Mouse (Mus musculus) kidney, embryonic 16.5 days (tissue): ENCODE measurements around the gene Abcc4. TPM values are rescaled to one million over a fixed set of nuclear protein-coding genes. Genes with fewer than 3 reads are reported as not detected.
A peak's percentile ranks its signal among the peaks of the same experiment; 100 is the strongest.

Experiments
- ATAC-seq: fragments of 200-750 bp; cut with Nextera tagmentation; 2 replicates; pipeline ENCODE4 v1.8.0; 2017; ENCODE audit warnings: moderate TSS enrichment; ENCODE audit not compliant: low FRiP score, low TSS enrichment
- H3K27ac ChIP-seq: fragments of 300-500 bp; sonication (generic); 2 replicates; pipeline ENCODE4 v1.5.1; 2014; ENCODE audit warnings: low read length
- H3K27me3 ChIP-seq: fragments of 300-500 bp; sonication (generic); 2 replicates; pipeline ENCODE4 v1.6.1; 2014; ENCODE audit warnings: low read length, control low read depth, mixed read lengths; ENCODE audit not compliant: insufficient read depth
- H3K36me3 ChIP-seq: fragments of 300-500 bp; sonication (generic); 2 replicates; pipeline ENCODE4 v1.6.1; 2014; ENCODE audit warnings: low read length, control low read depth, mixed read lengths; ENCODE audit not compliant: insufficient read depth
- H3K4me1 ChIP-seq: fragments of 300-500 bp; sonication (generic); 2 replicates; pipeline ENCODE4 v1.6.1; 2014; ENCODE audit warnings: low read length, control low read depth, mixed read lengths; ENCODE audit not compliant: insufficient read depth
- H3K4me2 ChIP-seq: fragments of 300-500 bp; sonication (generic); replicated peaks from 2 replicates; pipeline ENCODE4 v1.6.1; 2014; ENCODE audit warnings: low read depth, low read length
- H3K4me3 ChIP-seq: fragments of 300-500 bp; sonication (generic); 2 replicates; pipeline ENCODE4 v1.5.1; 2014; ENCODE audit warnings: mild to moderate bottlenecking, low read length
- H3K9ac ChIP-seq: fragments of 300-500 bp; sonication (generic); replicated peaks from 2 replicates; pipeline ENCODE4 v1.6.1; 2014; ENCODE audit warnings: low read length
- H3K9me3 ChIP-seq: fragments of 300-500 bp; sonication (generic); 2 replicates; pipeline ENCODE4 v1.6.1; 2016; ENCODE audit warnings: low read length, control low read depth
- WGBS: fragments of 180-500 bp; shearing (Covaris S2); extraction: QIAGEN DNeasy Blood & Tissue Kit; methylation state at CpG from one replicate; pipeline ENCODE4 v1.1.7; 2014; 5-methylcytosine and 5-hydroxymethylcytosine counted together
- polyA plus RNA-seq: library from polyadenylated mRNA; unstranded; fragments of >200 nt; fragmentation: Nextera tagmentation; extraction: Ambion mirVana; gene quantifications from 2 replicates; pipeline ENCODE4 v1.2.1, GENCODE M21; 2015

Abcc4 gene
- polyA plus RNA-seq, 1 experiment from 2014 or later: 7.4 TPM

DNA sequence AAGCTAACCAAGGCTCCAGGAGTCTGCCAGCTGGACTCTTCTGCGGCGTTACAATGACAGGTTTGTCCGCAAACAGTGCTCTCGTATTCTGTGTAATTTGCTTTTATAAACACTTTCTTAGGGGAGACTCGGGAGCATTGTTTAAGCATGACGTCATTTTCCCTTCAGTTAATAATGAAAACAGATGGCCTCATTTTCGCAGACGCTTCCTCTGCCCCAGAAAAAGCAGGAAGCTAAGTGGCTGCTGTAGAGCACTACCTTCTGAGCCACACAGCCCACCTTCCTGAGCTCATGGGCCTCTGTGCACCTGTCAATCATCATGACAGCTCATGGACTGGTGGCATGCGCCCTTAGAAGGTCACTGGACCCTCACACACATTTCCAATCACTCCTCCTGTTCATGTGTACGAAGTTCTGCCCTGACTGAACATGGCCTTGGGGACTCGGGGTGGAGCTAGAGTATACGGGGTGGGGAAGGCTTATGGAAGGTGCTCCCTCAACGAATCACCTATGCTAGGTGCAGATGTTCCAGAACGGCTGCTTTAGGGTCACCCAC, 199.3 kb downstream of the Abcc4 start:
- 50% methylated on average over 14 of the region's 14 CpGs for WGBS
- H3K27me3 ChIP-seq: no peaks in the 10 kb centered on the region
- H3K27ac ChIP-seq: no peak overlapping the region
- H3K9me3 ChIP-seq: no peaks in the 10 kb centered on the region
- H3K4me3 ChIP-seq: no peak overlapping the region
- H3K4me1 ChIP-seq: peaks cover 9% of the 10 kb centered on the region; the same call in 1 of the 2 replicates
- H3K4me2 ChIP-seq: no peak overlapping the region
- peak; percentile 81 for ATAC-seq
- H3K36me3 ChIP-seq: no peaks in the 10 kb centered on the region
- no peak overlapping the region for H3K9ac ChIP-seq

DNA sequence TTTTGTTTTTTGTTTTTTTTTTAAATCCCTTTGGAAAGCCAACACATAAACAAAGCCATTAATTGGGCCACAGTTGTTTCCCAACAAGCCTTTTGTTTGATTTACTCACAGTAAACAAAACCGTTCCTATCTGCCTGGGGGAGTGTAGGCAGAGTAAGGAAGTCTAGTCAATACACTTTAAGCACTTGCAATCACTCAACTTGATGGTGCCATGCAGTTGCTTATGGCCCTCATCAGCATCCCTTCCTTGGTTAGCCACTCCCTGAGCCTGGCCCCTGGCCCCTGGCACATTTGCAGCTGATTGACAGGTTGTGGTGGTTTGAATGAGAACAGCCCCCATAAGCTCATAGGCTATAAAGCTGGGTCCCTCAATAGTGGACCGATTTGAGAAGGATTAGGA, 209.3 kb downstream of the Abcc4 start:
- Histone ChIP-seq H3K9ac (no peak overlapping the region), H3K4me2 (no peak overlapping the region), H3K27ac (no peak overlapping the region), H3K36me3 (peaks cover 5% of the 10 kb centered on the region; the same call in 1 of the 2 replicates), H3K4me3 (no peak overlapping the region), H3K9me3 (no peaks in the 10 kb centered on the region), H3K4me1 (no peaks in the 10 kb centered on the region), H3K27me3 (no peaks in the 10 kb centered on the region)
- no peak for ATAC-seq
- WGBS: 57% methylated on average over 2 of the region's 2 CpGs

GRCm38 (mm10) chr14:118495458-118495857, 210.6 kb downstream of the Abcc4 start:
- 70% methylated on average over 2 of the region's 2 CpGs for WGBS
- Histone ChIP-seq H3K4me3 (no peak overlapping the region), H3K9ac (no peak overlapping the region), H3K36me3 (peaks cover 5% of the 10 kb centered on the region; the same call in 1 of the 2 replicates), H3K27me3 (no peaks in the 10 kb centered on the region), H3K4me2 (no peak overlapping the region), H3K9me3 (no peaks in the 10 kb centered on the region), H3K27ac (no peak overlapping the region), H3K4me1 (no peaks in the 10 kb centered on the region)
- no peak for ATAC-seq

GRCm38 (mm10) chr14:118491708-118492107, 214.3 kb downstream of the Abcc4 start:
- Histone ChIP-seq H3K36me3 (no peaks in the 10 kb centered on the region), H3K27ac (no peak overlapping the region), H3K4me2 (no peak overlapping the region), H3K9me3 (no peaks in the 10 kb centered on the region), H3K27me3 (no peaks in the 10 kb centered on the region), H3K4me1 (no peaks in the 10 kb centered on the region), H3K9ac (no peak overlapping the region), H3K4me3 (no peak overlapping the region)
- 75% methylated on average over 6 of the region's 6 CpGs for WGBS
- ATAC-seq: no peak

- WGBS: 38% methylated on average over 13 of the region's 13 CpGs
- ATAC-seq: peak; percentile 27; the same call in 1 of the 2 replicates
- no peak overlapping the region for H3K4me2 ChIP-seq
Measured at GRCm38 (mm10) chr14:118491300-118491699, 214.7 kb downstream of the Abcc4 start.

DNA sequence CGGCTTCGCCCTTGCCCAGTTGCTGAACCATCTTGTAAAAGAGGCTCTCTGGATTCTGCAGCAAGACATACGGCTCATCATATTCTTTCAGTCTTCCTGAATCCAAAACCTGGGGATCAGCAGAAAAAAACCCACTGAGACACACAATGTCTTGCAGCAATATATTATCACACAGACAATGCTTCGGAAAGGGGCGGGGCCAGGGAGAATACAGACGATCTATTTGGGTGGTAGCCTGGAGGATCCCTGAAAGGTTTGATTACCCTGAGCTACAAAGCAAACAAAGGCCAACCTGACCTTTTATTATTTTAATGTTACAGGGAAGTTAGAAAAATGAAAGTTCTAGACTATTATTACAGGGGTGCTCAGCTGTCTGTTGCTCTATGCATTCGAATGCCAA, 215.5 kb downstream of the Abcc4 start:
- H3K9me3 ChIP-seq: no peaks in the 10 kb centered on the region
- no peak overlapping the region for H3K4me3 ChIP-seq
- H3K4me2 ChIP-seq: no peak overlapping the region
- no peak overlapping the region for H3K9ac ChIP-seq
- H3K36me3 ChIP-seq: no peaks in the 10 kb centered on the region; the same call in 1 of the 2 replicates
- no peak for ATAC-seq
- WGBS: 73% methylated on average over 7 of the region's 7 CpGs
- no peaks in the 10 kb centered on the region for H3K4me1 ChIP-seq
- no peaks in the 10 kb centered on the region for H3K27me3 ChIP-seq
- H3K27ac ChIP-seq: no peak overlapping the region

More at GRCm38 (mm10) chr14:118491300-118491699, 214.7 kb downstream of the Abcc4 start:
- H3K27ac ChIP-seq: no peak overlapping the region
- no peaks in the 10 kb centered on the region for H3K9me3 ChIP-seq
- no peak overlapping the region for H3K4me3 ChIP-seq
- H3K36me3 ChIP-seq: no peaks in the 10 kb centered on the region; the same call in 1 of the 2 replicates
- no peaks in the 10 kb centered on the region for H3K27me3 ChIP-seq
- H3K4me1 ChIP-seq: no peaks in the 10 kb centered on the region
- H3K9ac ChIP-seq: no peak overlapping the region

GRCm38 (mm10) chr14:118486349-118486748, 219.7 kb downstream of the Abcc4 start:
- H3K9ac ChIP-seq: no peak overlapping the region
- no peaks in the 10 kb centered on the region for H3K9me3 ChIP-seq
- WGBS: 82% methylated on average over 11 of the region's 11 CpGs
- no peak for ATAC-seq
- no peak overlapping the region for H3K27ac ChIP-seq
- no peak overlapping the region for H3K4me2 ChIP-seq
- H3K27me3 ChIP-seq: no peaks in the 10 kb centered on the region
- H3K36me3 ChIP-seq: no peaks in the 10 kb centered on the region; the same call in 1 of the 2 replicates
- no peaks in the 10 kb centered on the region for H3K4me1 ChIP-seq
- no peak overlapping the region for H3K4me3 ChIP-seq

- Histone ChIP-seq H3K9me3 (no peaks in the 10 kb centered on the region), H3K9ac (no peak overlapping the region), H3K4me1 (no peaks in the 10 kb centered on the region), H3K27ac (no peak overlapping the region), H3K36me3 (no peaks in the 10 kb centered on the region; the same call in 1 of the 2 replicates), H3K27me3 (no peaks in the 10 kb centered on the region), H3K4me2 (no peak overlapping the region), H3K4me3 (no peak overlapping the region)
- ATAC-seq: no peak
- 96% methylated on average over 6 of the region's 6 CpGs for WGBS
Measured at GRCm38 (mm10) chr14:118485646-118486045, 220.4 kb downstream of the Abcc4 start.

DNA sequence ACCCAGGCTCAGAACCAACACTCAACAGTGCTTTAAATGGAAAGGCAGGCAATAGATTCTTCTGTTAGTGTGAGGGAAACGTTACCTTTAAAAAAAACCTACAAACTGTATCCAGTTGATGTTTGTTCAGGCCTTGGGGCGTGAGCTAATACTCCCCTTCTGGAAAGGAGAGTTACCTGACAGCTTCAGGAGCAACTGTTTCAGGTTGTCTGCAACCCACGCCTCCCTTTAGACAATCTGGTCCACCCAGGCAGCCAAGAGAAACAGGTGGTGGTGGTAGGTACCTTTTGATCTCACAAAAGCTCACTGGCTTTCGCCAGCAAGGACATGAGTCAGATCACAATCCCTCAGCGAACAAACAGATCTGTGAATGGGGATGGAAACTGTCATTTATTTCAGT, 223.7 kb downstream of the Abcc4 start:
- Histone ChIP-seq H3K27ac (no peak overlapping the region), H3K4me2 (no peak overlapping the region), H3K4me1 (no peaks in the 10 kb centered on the region), H3K9me3 (no peaks in the 10 kb centered on the region), H3K36me3 (no peaks in the 10 kb centered on the region; the same call in 1 of the 2 replicates), H3K9ac (no peak overlapping the region), H3K27me3 (no peaks in the 10 kb centered on the region), H3K4me3 (no peak overlapping the region)
- WGBS: 81% methylated on average over 5 of the region's 5 CpGs
- no peak for ATAC-seq

GRCm38 (mm10) chr14:118481779-118482178, 224.2 kb downstream of the Abcc4 start:
- H3K9ac ChIP-seq: no peak overlapping the region
- 69% methylated on average over 5 of the region's 5 CpGs for whole genome bisulfite sequencing
- H3K4me2 ChIP-seq: no peak overlapping the region
- H3K27ac ChIP-seq: no peak overlapping the region
- no peaks in the 10 kb centered on the region for H3K27me3 ChIP-seq
- peaks cover 1% of the 10 kb centered on the region; the same call in 1 of the 2 replicates for H3K9me3 ChIP-seq
- H3K4me3 ChIP-seq: no peak overlapping the region
- no peaks in the 10 kb centered on the region for H3K4me1 ChIP-seq
- no peaks in the 10 kb centered on the region; the same call in 1 of the 2 replicates for H3K36me3 ChIP-seq
- no peak for ATAC-seq
